Mouse (Mus musculus): Measurements from ENCODE around the gene Efcab6.

- TF ChIP-seq MYOD1 (IDR thresholded peaks at IDR 0.05; ENCODE audit: control insufficient read depth in 1 of 3, insufficient read length in 2 of 3, low read depth in 2 of 3) (no peak), MYOG (IDR thresholded peaks at IDR 0.05; ENCODE audit: control insufficient read depth in 1 of 3, insufficient read depth in 1 of 3, insufficient read length in 2 of 3, low read depth in 2 of 3) (no peak), POLR2A (IDR thresholded peaks at IDR 0.05; ENCODE audit: insufficient read length, low read depth) (no peak)
Measured at GRCm38 (mm10) chr15:83988087-83988486, 77.1 kb downstream of the Efcab6 start.

Measured in myocyte (in vitro differentiated cells).